Mouse (Mus musculus): ENCODE data around the gene Cdc42bpg.
"Not testable (repeated sequence)": the region's sequence is repeated elsewhere in the genome, so short reads cannot be mapped to it uniquely, and the experiment has no call there.

Gene Cdc42bpg

GRCm38 (mm10) chr19:6299003-6299402 lies 7.3 kb upstream of the Cdc42bpg start:
- DNase-seq (ENCODE audit: low spot score), result no peak

GRCm38 (mm10) chr19:6299450-6300267 lies 6.6 kb upstream of the Cdc42bpg start:
- DNase-seq (ENCODE audit: low spot score), result no peak

- no peak for DNase-seq (ENCODE audit: low spot score)
Measured at GRCm38 (mm10) chr19:6300402-6300841, 5.8 kb upstream of the Cdc42bpg start.

GRCm38 (mm10) chr19:6302114-6302513 lies 4.1 kb upstream of the Cdc42bpg start:
- no peak for DNase-seq (ENCODE audit: low spot score)

GRCm38 (mm10) chr19:6302522-6302921 lies 3.7 kb upstream of the Cdc42bpg start:
- no peak for DNase-seq (ENCODE audit: low spot score)

- peak; percentile 69 for DNase-seq (ENCODE audit: low spot score)
Measured at GRCm38 (mm10) chr19:6303831-6304230, 2.4 kb upstream of the Cdc42bpg start.

GRCm38 (mm10) chr19:6304787-6305516 lies 1.3 kb upstream of the Cdc42bpg start:
- peak; percentile 97 for DNase-seq (ENCODE audit: low spot score)

GRCm38 (mm10) chr19:6305517-6306115 lies 640 bp upstream of the Cdc42bpg start:
- DNase-seq (ENCODE audit: low spot score), result no peak

GRCm38 (mm10) chr19:6306586-6306985 lies 330 bp downstream of the Cdc42bpg start:
- no peak for DNase-seq (ENCODE audit: low spot score)

GRCm38 (mm10) chr19:6307733-6308531 lies 1.7 kb downstream of the Cdc42bpg start:
- no peak for DNase-seq (ENCODE audit: low spot score)

GRCm38 (mm10) chr19:6310181-6310580 lies 3.9 kb downstream of the Cdc42bpg start:
- no peak for DNase-seq (ENCODE audit: low spot score)

- not testable (repeated sequence) for DNase-seq (ENCODE audit: low spot score)
Measured at GRCm38 (mm10) chr19:6311783-6312182, 5.5 kb downstream of the Cdc42bpg start.

GRCm38 (mm10) chr19:6313796-6314195 lies 7.5 kb downstream of the Cdc42bpg start:
- DNase-seq (ENCODE audit: low spot score), result no peak

- DNase-seq (ENCODE audit: low spot score), result no peak
Measured at GRCm38 (mm10) chr19:6314513-6314912, 8.3 kb downstream of the Cdc42bpg start.

- no peak for DNase-seq (ENCODE audit: low spot score)
Measured at GRCm38 (mm10) chr19:6315573-6315972, 9.3 kb downstream of the Cdc42bpg start.

GRCm38 (mm10) chr19:6318145-6318544 lies 11.9 kb downstream of the Cdc42bpg start:
- no peak for DNase-seq (ENCODE audit: low spot score)

- no peak for DNase-seq (ENCODE audit: low spot score)
Measured at GRCm38 (mm10) chr19:6321358-6321757, 15.1 kb downstream of the Cdc42bpg start.

- DNase-seq (ENCODE audit: low spot score), result no peak
Measured at GRCm38 (mm10) chr19:6321786-6322621, 15.7 kb downstream of the Cdc42bpg start.

- no peak for DNase-seq (ENCODE audit: low spot score)
Measured at GRCm38 (mm10) chr19:6324751-6325150, 18.5 kb downstream of the Cdc42bpg start.

GRCm38 (mm10) chr19:6331178-6331577 lies 24.9 kb downstream of the Cdc42bpg start:
- DNase-seq (ENCODE audit: low spot score), result no peak
